Mouse (Mus musculus) stomach, postnatal 0 days (tissue): ENCODE measurements around the gene Prox2.

ENCODE experiments used
- CTCF ChIP-seq: IDR thresholded peaks from 2 replicates; pipeline ENCODE4 v1.5.1; 2016; ENCODE audit warnings: antibody characterized with exemption, low read depth, mild to moderate bottlenecking, moderate library complexity
- EP300 ChIP-seq: optimal IDR thresholded peaks from 2 replicates; pipeline ENCODE3; 2016; ENCODE audit warnings: antibody characterized with exemption

DNA sequence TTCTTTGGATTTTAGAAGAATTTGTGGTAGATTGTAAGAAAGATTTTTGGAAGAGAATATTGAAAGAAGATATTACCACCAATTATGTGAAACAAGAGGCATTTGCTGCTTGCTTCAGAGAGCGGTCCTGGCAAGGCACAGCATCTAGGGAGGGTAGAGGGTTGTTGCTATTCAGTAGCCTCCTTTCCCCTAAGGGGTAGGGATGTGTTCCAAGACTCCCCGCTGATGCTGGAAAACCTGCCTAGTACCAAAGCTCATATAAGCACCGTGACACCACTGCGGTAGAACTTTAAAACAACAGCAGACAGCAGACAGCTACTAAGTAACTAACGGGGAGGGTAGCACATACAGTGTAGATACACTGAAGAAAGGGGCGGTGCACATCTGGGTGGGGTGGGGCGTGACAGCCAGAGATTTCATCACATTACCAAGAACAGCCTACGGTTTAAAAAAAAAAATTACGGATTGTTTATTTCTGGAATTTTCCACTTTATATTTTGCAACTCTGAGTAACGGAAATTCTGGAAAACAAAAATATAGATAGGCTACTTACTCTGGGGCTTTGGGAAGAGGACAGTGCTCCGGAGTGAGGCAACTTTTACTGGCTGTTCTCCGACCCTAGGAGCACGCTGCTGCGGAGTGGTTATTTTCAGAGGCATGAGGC lies 47.4 kb upstream of the Prox2 start:
- TF ChIP-seq CTCF: no peak
- no peak for TF ChIP-seq EP300
